Mouse (Mus musculus) midbrain, embryonic 11.5 days (tissue): ENCODE data around the gene Suclg2. TPM values are rescaled to one million over a fixed set of nuclear protein-coding genes. Genes with fewer than 3 reads are reported as not detected.

Source experiments
- ATAC-seq: fragments of 200-750 bp; cut with Nextera tagmentation; 2 replicates; pipeline ENCODE4 v1.8.0; 2017; ENCODE audit warnings: moderate TSS enrichment, moderate library complexity; ENCODE audit not compliant: low FRiP score
- DNase-seq: peaks from one replicate; pipeline ENCODE4 v3.0.0; 2015; ENCODE audit warnings: low spot score; ENCODE audit errors: missing footprints
- H3K27ac ChIP-seq: fragments of 300-500 bp; sonication (generic); 2 replicates; pipeline ENCODE4 v1.5.1; 2014; ENCODE audit warnings: low read depth, low read length
- H3K27me3 ChIP-seq: fragments of 300-500 bp; sonication (generic); 2 replicates; pipeline ENCODE4 v1.6.1; 2014; ENCODE audit warnings: mild to moderate bottlenecking, low read length, moderate library complexity, mixed read lengths; ENCODE audit not compliant: control insufficient read depth, insufficient read depth
- H3K36me3 ChIP-seq: fragments of 300-500 bp; sonication (generic); 2 replicates; pipeline ENCODE4 v1.6.1; 2014; ENCODE audit warnings: mild to moderate bottlenecking, low read length, moderate library complexity, mixed read lengths; ENCODE audit not compliant: control insufficient read depth, insufficient read depth
- H3K4me1 ChIP-seq: fragments of 300-500 bp; sonication (generic); 2 replicates; pipeline ENCODE4 v1.6.1; 2014; ENCODE audit warnings: low read length; ENCODE audit not compliant: control insufficient read depth, insufficient read depth
- H3K4me2 ChIP-seq: fragments of 300-500 bp; sonication (generic); 2 replicates; pipeline ENCODE4 v1.6.1; 2014; ENCODE audit warnings: mild to moderate bottlenecking, moderate library complexity
- H3K4me3 ChIP-seq: fragments of 300-500 bp; sonication (generic); 2 replicates; pipeline ENCODE4 v1.5.1; 2014; ENCODE audit warnings: low read depth, low read length
- H3K9ac ChIP-seq: fragments of 300-500 bp; sonication (generic); 2 replicates; pipeline ENCODE4 v1.6.1; 2014; ENCODE audit warnings: low read length
- H3K9me3 ChIP-seq: fragments of 300-500 bp; sonication (generic); 2 replicates; pipeline ENCODE4 v1.6.1; 2016; ENCODE audit warnings: low read length; ENCODE audit not compliant: control insufficient read depth
- WGBS: fragments of 180-500 bp; shearing (Covaris S2); extraction: QIAGEN DNeasy Blood & Tissue Kit; methylation state at CpG from one replicate; pipeline ENCODE4 v1.1.7; 2014; 5-methylcytosine and 5-hydroxymethylcytosine counted together
- polyA plus RNA-seq: library from polyadenylated mRNA; unstranded; fragments of >200 nt; fragmentation: Nextera tagmentation; extraction: Ambion mirVana; gene quantifications from 2 replicates; pipeline ENCODE4 v1.2.1, GENCODE M21; 2014

Suclg2 gene
- polyA plus RNA-seq, 1 experiment from 2014 or later = 40.8 TPM

DNA sequence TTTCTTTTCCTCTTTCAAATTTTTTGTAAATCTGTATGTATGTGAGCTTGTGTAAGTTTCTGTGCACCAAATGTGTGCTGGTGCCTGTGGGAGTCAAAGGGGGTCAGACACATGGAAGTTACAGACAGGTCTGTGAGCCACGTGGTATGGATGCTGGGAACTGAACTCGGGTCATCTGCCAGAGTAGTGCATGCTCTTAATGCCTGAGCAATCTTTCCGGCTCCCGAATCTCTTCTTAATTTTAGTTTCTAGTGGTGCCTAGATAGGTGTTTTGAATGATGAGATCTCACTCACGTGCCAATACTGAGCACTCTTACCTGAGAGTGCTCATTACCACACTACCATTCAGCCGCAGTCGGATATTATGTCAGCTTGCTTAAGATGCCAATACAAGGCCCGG lies 60.9 kb downstream of the Suclg2 start:
- 95% methylated on average over 8 of the region's 8 CpGs for WGBS
- H3K27me3 ChIP-seq = no peaks in the 10 kb centered on the region
- H3K9me3 ChIP-seq = no peaks in the 10 kb centered on the region
- no peak overlapping the region for H3K4me2 ChIP-seq
- ATAC-seq (no peak), DNase-seq (no peak)
- H3K36me3 ChIP-seq = no peaks in the 10 kb centered on the region
- H3K27ac ChIP-seq = no peak overlapping the region
- H3K9ac ChIP-seq = no peak overlapping the region
- H3K4me1 ChIP-seq = no peaks in the 10 kb centered on the region
- H3K4me3 ChIP-seq = no peak overlapping the region

DNA sequence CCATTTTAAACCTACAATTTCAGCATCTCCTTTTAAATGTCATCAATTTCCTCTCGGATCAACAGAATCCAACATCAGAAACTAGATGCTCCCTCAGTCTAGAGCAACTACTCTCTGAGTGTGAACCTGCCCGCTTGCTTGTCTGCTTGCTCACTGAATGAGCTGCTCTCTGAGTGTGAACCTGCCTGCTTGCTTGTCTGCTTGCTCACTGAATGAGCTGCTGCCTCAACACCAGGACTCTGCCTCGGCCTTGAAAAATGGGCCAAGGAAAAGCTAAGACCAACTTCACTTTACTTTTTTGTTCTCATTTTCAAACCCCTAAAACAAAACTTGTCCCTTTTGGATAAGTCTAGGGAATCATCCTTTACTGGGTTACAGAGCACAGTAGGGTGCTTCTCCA lies 64.9 kb downstream of the Suclg2 start:
- ATAC-seq = no peak
- H3K4me2 ChIP-seq = no peak overlapping the region
- H3K4me3 ChIP-seq = no peak overlapping the region
- H3K36me3 ChIP-seq = no peaks in the 10 kb centered on the region
- DNase-seq = no peak
- peaks cover 16% of the 10 kb centered on the region for H3K4me1 ChIP-seq
- H3K9ac ChIP-seq = no peak overlapping the region
- 91% methylated on average over 3 of the region's 3 CpGs for WGBS
- H3K27ac ChIP-seq = no peak overlapping the region
- no peaks in the 10 kb centered on the region for H3K9me3 ChIP-seq
- H3K27me3 ChIP-seq = no peaks in the 10 kb centered on the region

- Histone ChIP-seq H3K36me3 (no peaks in the 10 kb centered on the region), H3K9ac (no peak overlapping the region), H3K4me3 (no peak overlapping the region), H3K9me3 (no peaks in the 10 kb centered on the region), H3K4me1 (peaks cover 16% of the 10 kb centered on the region), H3K4me2 (no peak overlapping the region), H3K27ac (no peak overlapping the region), H3K27me3 (no peaks in the 10 kb centered on the region)
- ATAC-seq (no peak), DNase-seq (no peak)
- 83% methylated on average over 6 of the region's 6 CpGs for WGBS
Observed at GRCm38 (mm10) chr6:95652774-95653173, 65.8 kb downstream of the Suclg2 start.

- peak overlapping the region; percentile 11; the same call in 1 of the 2 replicates for H3K4me2 ChIP-seq
- H3K27me3 ChIP-seq = no peaks in the 10 kb centered on the region
- H3K9ac ChIP-seq = no peak overlapping the region
Observed at GRCm38 (mm10) chr6:95651391-95651876, 67.2 kb downstream of the Suclg2 start.

DNA sequence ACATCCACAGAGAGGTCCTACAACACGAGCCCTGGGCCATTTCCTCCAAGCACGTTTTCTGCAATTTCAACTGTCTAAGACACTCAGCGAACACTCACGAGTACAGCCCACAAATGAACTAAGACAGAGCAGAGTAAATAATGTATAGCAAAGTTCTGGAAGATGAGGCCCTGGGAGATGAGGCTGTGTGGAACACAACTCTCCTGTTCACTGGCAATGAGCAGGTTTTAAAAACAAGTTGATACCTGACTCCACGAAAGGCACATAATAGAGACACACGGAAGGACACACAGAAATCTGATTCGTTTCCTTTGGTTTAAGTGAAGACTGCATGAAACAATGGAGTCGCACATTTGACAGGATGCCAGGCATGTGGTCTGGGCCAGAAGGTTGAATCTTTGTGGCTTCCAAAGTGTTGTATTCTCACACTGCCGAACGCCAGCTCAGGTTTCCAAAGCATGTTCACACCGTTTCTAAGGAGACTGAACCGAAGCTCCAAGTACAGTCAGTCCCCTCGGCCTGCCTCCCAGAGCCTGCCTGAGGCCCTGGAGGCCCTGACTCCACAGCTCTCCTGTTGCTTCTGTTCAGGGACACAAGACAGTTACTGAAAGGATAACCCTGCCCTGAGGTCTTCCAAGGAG lies 68.4 kb downstream of the Suclg2 start:
- H3K36me3 ChIP-seq = no peaks in the 10 kb centered on the region
- DNase-seq (peak; percentile 89), ATAC-seq (no peak)
- H3K27me3 ChIP-seq = no peaks in the 10 kb centered on the region
- H3K9me3 ChIP-seq = no peaks in the 10 kb centered on the region; the same call in 1 of the 2 replicates
- H3K4me2 ChIP-seq = no peak overlapping the region
- peaks cover 16% of the 10 kb centered on the region for H3K4me1 ChIP-seq
- H3K4me3 ChIP-seq = no peak overlapping the region
- WGBS = 50% methylated on average over 13 of the region's 13 CpGs
- H3K27ac ChIP-seq = no peak overlapping the region
- no peak overlapping the region for H3K9ac ChIP-seq

More at GRCm38 (mm10) chr6:95651391-95651876, 67.2 kb downstream of the Suclg2 start:
- Histone ChIP-seq H3K4me1 (peaks cover 16% of the 10 kb centered on the region), H3K4me3 (no peak overlapping the region), H3K9me3 (no peaks in the 10 kb centered on the region; the same call in 1 of the 2 replicates), H3K36me3 (no peaks in the 10 kb centered on the region), H3K27ac (no peak overlapping the region)
- ATAC-seq (peak; percentile 73), DNase-seq (peak; percentile 89)
- WGBS = 19% methylated on average over 6 of the region's 6 CpGs

DNA sequence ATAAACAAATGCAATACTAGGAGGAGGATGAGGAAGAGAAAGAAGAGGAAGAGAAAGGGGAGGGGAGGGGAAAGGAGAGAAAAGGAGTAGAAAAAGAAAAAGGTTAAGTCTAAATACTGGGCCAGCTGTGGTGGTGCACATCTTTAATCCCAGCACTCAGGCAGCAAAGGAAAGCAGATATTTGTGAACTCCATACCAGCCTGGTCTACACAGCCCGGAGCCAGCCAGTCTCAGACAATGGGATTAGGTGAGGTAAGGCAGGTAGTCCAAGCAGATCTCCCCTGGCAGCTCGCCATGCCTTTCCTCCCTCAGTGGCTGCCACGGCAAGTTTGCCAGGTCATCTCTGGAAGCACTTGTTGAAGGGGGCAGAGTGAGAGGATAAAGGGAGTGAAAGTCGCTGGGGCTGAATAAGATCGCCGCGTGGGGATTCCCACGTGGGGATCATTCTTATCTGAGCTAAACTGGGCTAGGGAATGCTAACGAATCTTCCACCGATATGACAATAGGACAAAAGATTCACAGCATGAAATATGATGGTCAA lies 69.4 kb downstream of the Suclg2 start:
- 55% methylated on average over 10 of the region's 10 CpGs for WGBS
- Histone ChIP-seq H3K9ac (no peak overlapping the region), H3K36me3 (no peaks in the 10 kb centered on the region), H3K4me3 (no peak overlapping the region), H3K27ac (no peak overlapping the region), H3K9me3 (no peaks in the 10 kb centered on the region; the same call in 1 of the 2 replicates), H3K4me2 (no peak overlapping the region), H3K4me1 (peaks cover 16% of the 10 kb centered on the region), H3K27me3 (no peaks in the 10 kb centered on the region)
- DNase-seq (no peak), ATAC-seq (peak; percentile 44; the same call in 1 of the 2 replicates)

DNA sequence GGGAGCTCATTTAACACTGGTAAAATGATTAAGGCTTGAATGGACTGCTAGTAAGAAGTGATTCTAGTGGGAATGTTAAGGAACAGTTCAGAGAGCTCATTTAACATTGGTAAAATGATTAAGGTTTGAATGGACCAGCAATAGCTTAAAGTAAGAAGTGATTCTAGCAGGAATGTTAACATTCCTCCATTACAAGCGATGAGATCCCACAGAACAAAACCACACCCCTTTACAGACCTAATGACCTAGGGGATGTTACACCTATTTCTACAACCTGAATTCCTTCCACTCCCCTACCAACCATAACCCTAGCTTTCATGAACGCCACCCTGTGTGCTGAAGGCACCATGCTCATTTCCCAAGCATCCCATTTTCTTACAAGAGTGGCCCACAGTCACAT lies 81.2 kb downstream of the Suclg2 start:
- Histone ChIP-seq H3K9ac (no peak overlapping the region), H3K36me3 (no peaks in the 10 kb centered on the region), H3K27me3 (no peaks in the 10 kb centered on the region), H3K9me3 (no peaks in the 10 kb centered on the region), H3K4me1 (no peaks in the 10 kb centered on the region), H3K27ac (no peak overlapping the region), H3K4me2 (no peak overlapping the region), H3K4me3 (no peak overlapping the region)
- no peak for DNase-seq
- WGBS = 91% methylated on average over 2 of the region's 2 CpGs
- no peak for ATAC-seq

DNA sequence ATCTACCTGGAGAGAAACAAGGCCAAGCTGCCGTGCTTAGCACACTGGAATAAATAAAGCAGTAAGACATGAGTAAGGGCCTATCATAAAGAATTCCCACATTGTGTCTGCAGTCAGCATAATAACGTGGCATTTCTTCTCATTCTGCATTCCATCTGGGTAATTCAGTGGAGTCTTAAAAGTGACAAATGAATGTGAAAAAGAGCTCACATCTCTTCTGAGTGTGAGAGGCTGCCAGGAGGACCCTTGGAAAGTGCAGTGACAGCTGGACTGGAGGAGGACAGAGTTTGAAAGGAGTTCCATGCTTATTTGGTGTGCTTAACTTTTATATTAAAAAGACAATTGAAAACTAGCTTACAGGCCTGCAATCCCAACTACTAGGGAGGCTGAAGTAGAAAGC lies 83.2 kb downstream of the Suclg2 start:
- Histone ChIP-seq H3K4me2 (no peak overlapping the region), H3K4me3 (no peak overlapping the region), H3K27me3 (no peaks in the 10 kb centered on the region), H3K36me3 (no peaks in the 10 kb centered on the region), H3K9ac (no peak overlapping the region), H3K4me1 (no peaks in the 10 kb centered on the region), H3K9me3 (no peaks in the 10 kb centered on the region), H3K27ac (no peak overlapping the region)
- DNase-seq (no peak), ATAC-seq (no peak)
- 71% methylated on average over 2 of the region's 2 CpGs for WGBS

- Histone ChIP-seq H3K9ac (no peak overlapping the region), H3K27me3 (no peaks in the 10 kb centered on the region), H3K4me3 (no peak overlapping the region), H3K4me2 (no peak overlapping the region), H3K4me1 (no peaks in the 10 kb centered on the region), H3K36me3 (no peaks in the 10 kb centered on the region), H3K9me3 (no peaks in the 10 kb centered on the region), H3K27ac (no peak overlapping the region)
- 97% methylated on average over 7 of the region's 7 CpGs for WGBS
- ATAC-seq (no peak), DNase-seq (no peak)
Observed at GRCm38 (mm10) chr6:95629071-95629470, 89.5 kb downstream of the Suclg2 start.
